Mouse (Mus musculus): ENCODE results near the gene Pmel. TPM values are rescaled to one million over a fixed set of nuclear protein-coding genes. Genes with fewer than 3 reads are reported as not detected.
A peak's percentile ranks its signal among the peaks of the same experiment; 100 is the strongest.

Pmel gene
- polyA plus RNA-seq, 1 experiment, result 1.0 TPM

DNA sequence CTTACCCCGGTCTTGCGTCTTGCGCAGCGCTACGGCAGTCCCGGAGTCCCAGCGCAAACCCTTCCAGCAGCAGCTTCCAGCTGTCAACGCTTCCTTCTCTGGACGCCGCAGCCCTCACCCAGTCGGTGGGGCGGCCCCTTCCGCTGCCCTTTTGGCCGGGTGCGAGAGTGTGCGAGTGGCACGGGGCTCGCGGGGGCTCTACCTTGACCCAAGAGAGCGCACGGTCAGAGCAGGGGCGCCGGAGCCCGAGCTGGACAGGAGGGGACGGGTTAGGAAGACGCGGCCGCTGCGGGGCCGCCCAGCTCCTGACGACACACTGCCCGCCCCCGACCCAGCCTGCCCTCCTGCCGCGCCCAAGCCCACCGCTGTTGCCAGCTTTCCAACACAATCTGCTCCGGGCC is 39.8 kb downstream of the Pmel start:
- under 1% methylated on average over 37 of the region's 37 CpGs for WGBS
- peak overlapping the region; percentile 100 for H3K27ac ChIP-seq (ENCODE audit: control insufficient read depth, insufficient read depth, low read length)
- H3K4me1 ChIP-seq (replicated peaks; ENCODE audit: control insufficient read depth, insufficient read depth, low read length), result peaks cover 6% of the 10 kb centered on the region
- peak overlapping the region; percentile 88 for H3K4me3 ChIP-seq (ENCODE audit: control insufficient read depth, insufficient read depth, low read length)
- peak; percentile 70 for DNase-seq
- TF ChIP-seq CTCF (IDR thresholded peaks at IDR 0.05; ENCODE audit: borderline replicate concordance, control insufficient read depth, extremely low read depth, insufficient read depth, low read length, poor library complexity) (no peak), POLR2A (IDR thresholded peaks at IDR 0.05; ENCODE audit: control insufficient read depth, extremely low read depth, insufficient read depth, low read length, poor library complexity) (peak; percentile 27; the same call in 1 of the 2 replicates)
- no peaks in the 10 kb centered on the region for H3K27me3 ChIP-seq (ENCODE audit: control insufficient read depth, insufficient read depth, low read length)
- peaks cover 6% of the 10 kb centered on the region for H3K36me3 ChIP-seq (ENCODE audit: control insufficient read depth, insufficient read depth, low read length)

DNA sequence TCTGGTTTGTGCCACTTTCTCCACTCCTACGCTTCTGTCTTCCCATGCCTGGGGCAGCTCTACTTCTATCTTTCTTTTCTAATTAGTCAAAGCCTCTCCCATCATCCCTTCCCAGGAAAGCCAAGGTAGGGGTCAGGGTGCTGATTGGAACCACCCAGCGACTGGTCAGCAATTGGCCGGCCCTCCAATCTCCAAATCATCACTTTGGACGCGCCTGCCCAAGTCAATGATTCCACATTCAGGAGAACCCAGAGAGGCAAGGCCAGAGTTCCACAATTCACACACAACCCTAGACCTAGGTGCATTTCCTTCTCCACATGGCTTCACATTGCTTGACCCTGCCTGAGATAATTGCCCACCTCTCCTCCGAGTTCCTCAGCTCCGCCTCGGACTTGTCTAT is 40.2 kb downstream of the Pmel start:
- Histone ChIP-seq H3K27me3 (ENCODE audit: control insufficient read depth, insufficient read depth, low read length) (no peaks in the 10 kb centered on the region), H3K4me1 (replicated peaks; ENCODE audit: control insufficient read depth, insufficient read depth, low read length) (peaks cover 6% of the 10 kb centered on the region), H3K27ac (ENCODE audit: control insufficient read depth, insufficient read depth, low read length) (peak overlapping the region; percentile 100), H3K4me3 (ENCODE audit: control insufficient read depth, insufficient read depth, low read length) (peak overlapping the region; percentile 88), H3K36me3 (ENCODE audit: control insufficient read depth, insufficient read depth, low read length) (peaks cover 5% of the 10 kb centered on the region; the same call in 1 of the 2 replicates)
- DNase-seq, result peak; percentile 35
- WGBS, result 40% methylated on average over 8 of the region's 8 CpGs
- no peak for TF ChIP-seq POLR2A (IDR thresholded peaks at IDR 0.05; ENCODE audit: control insufficient read depth, extremely low read depth, insufficient read depth, low read length, poor library complexity)
- TF ChIP-seq CTCF (IDR thresholded peaks at IDR 0.05; ENCODE audit: borderline replicate concordance, control insufficient read depth, extremely low read depth, insufficient read depth, low read length, poor library complexity), result no peak

DNA sequence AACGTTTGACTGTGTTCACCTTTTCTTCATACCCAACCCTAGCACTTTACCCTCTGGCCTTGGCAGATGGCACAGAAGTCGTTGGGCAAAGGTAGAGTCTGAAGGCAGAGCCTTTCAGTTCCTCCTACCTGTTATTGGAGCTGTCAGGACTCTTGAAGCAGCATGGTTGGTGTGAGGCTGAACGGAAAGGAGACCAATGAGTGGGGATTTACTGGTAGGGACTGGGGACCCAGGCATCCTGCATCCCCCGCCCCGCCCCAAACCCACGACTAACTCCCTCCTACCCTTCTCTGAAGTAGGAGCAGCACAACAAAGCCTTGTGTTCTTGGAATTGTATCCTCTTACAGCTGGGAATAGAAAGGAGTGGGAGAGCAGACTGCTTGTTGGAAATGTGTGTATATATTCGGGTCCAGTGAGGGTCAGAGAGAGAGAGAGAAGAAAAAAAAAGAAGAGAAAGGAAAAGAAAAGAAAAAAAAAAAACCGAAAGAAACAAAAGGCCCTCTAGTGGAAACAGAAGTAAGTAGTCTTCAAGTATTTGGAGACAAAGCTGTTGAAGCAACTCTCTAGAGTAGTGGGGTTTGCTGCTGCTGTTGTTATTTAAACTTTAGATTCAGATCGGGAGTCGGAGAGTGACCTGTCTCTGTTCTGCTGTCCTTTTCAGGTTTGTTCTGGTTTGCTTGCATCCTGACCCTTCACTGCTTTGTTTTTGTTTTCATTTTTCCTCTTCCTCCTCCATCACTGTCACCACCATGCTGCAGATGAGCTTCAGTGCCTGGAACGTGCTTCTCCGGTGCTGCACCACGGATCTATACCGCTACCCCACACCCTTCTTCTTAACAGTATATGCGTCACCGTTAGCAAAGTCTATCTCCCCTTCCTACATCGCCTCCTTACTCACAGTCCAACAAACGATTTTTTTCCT is 40.9 kb downstream of the Pmel start, which contains the start of gene Dgka:
Gene Dgka (minus strand): TSS at position 176 of the 922 bp plus-strand sequence.
- Histone ChIP-seq H3K36me3 (ENCODE audit: control insufficient read depth, insufficient read depth, low read length) (0 out of 2 replicates have a peak, but pooled peaks cover under 1% of the 10 kb centered on the region), H3K27me3 (ENCODE audit: control insufficient read depth, insufficient read depth, low read length) (no peaks in the 10 kb centered on the region), H3K27ac (ENCODE audit: control insufficient read depth, insufficient read depth, low read length) (peak within 1 kb of the TSS; percentile 100), H3K4me3 (ENCODE audit: control insufficient read depth, insufficient read depth, low read length) (peak within 1 kb of the TSS; percentile 91), H3K4me1 (replicated peaks; ENCODE audit: control insufficient read depth, insufficient read depth, low read length) (peaks cover 7% of the 10 kb centered on the region)
- TF ChIP-seq POLR2A (IDR thresholded peaks at IDR 0.05; ENCODE audit: control insufficient read depth, extremely low read depth, insufficient read depth, low read length, poor library complexity) (no peak), CTCF (IDR thresholded peaks at IDR 0.05; ENCODE audit: borderline replicate concordance, control insufficient read depth, extremely low read depth, insufficient read depth, low read length, poor library complexity) (no peak)
- peak; percentile 78 for DNase-seq
- WGBS, result 7% methylated on average over 18 of the region's 18 CpGs

DNA sequence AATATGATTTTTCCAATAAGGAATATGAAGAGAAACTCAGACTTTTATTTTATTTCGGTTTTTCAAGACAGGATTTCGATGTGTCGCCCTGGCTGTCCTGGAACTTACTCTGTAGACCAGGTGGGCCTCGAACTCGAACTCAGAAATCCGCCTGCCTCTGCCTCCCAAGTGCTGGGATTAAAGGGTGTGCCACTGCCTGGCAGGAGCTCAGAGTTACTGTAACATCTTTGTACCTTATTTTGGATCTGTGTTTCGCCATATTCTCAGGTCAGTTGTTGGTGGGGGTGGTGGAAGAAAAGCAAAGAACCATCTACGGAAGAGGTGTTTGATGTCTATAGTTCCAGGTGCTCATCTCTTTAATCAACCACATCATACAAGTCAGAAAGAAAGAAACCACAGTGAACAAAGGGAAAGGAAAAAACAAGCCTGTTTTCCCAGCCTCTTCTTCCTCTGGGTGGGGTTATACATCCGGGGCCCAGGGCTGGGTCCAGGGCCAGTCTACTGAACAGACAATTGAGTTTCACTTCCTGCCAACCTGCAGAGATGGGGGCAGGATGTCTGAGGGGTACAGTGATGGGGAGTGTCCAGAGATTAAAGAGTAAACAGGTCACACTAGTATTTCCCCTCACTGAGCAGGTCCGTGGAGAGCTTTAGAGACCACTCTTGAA is 42.1 kb downstream of the Pmel start:
- peak; percentile 86 for DNase-seq
- WGBS, result 23% methylated on average over 10 of the region's 10 CpGs
- no peak for TF ChIP-seq CTCF (IDR thresholded peaks at IDR 0.05; ENCODE audit: borderline replicate concordance, control insufficient read depth, extremely low read depth, insufficient read depth, low read length, poor library complexity)
- TF ChIP-seq POLR2A (IDR thresholded peaks at IDR 0.05; ENCODE audit: control insufficient read depth, extremely low read depth, insufficient read depth, low read length, poor library complexity), result peak; percentile 38; the same call in 1 of the 2 replicates
- Histone ChIP-seq H3K27me3 (ENCODE audit: control insufficient read depth, insufficient read depth, low read length) (no peaks in the 10 kb centered on the region), H3K4me3 (ENCODE audit: control insufficient read depth, insufficient read depth, low read length) (peak overlapping the region; percentile 67), H3K36me3 (ENCODE audit: control insufficient read depth, insufficient read depth, low read length) (no peaks in the 10 kb centered on the region), H3K27ac (ENCODE audit: control insufficient read depth, insufficient read depth, low read length) (peak overlapping the region; percentile 100), H3K4me1 (replicated peaks; ENCODE audit: control insufficient read depth, insufficient read depth, low read length) (peaks cover 10% of the 10 kb centered on the region)

- H3K4me1 ChIP-seq (replicated peaks; ENCODE audit: control insufficient read depth, insufficient read depth, low read length), result peaks cover 10% of the 10 kb centered on the region
- no peak for TF ChIP-seq POLR2A (IDR thresholded peaks at IDR 0.05; ENCODE audit: control insufficient read depth, extremely low read depth, insufficient read depth, low read length, poor library complexity)
- peaks cover 2% of the 10 kb centered on the region; the same call in 1 of the 2 replicates for H3K36me3 ChIP-seq (ENCODE audit: control insufficient read depth, insufficient read depth, low read length)
- H3K4me3 ChIP-seq (ENCODE audit: control insufficient read depth, insufficient read depth, low read length), result peak overlapping the region; percentile 88
- H3K27ac ChIP-seq (ENCODE audit: control insufficient read depth, insufficient read depth, low read length), result peak overlapping the region; percentile 99
- WGBS, result 20% methylated on average over 9 of the region's 9 CpGs
- no peaks in the 10 kb centered on the region for H3K27me3 ChIP-seq (ENCODE audit: control insufficient read depth, insufficient read depth, low read length)
- DNase-seq, result no peak
Measured at GRCm38 (mm10) chr10:128746972-128747645, 43.1 kb downstream of the Pmel start.

All from thymus, adult 2 months (tissue).